Mouse (Mus musculus): ENCODE measurements around the gene Plekhg4.

GRCm38 (mm10) chr8:105393915-105394314, 20.8 kb downstream of the Plekhg4 start:
- TF ChIP-seq CTCF (IDR thresholded peaks at IDR 0.05; ENCODE audit: low read depth, low read length) (no peak), POLR2A (IDR thresholded peaks at IDR 0.05; ENCODE audit: borderline replicate concordance, low read depth, low read length) (no peak)
